Mouse (Mus musculus): ENCODE measurements around the gene Zfp791. TPM values are rescaled to one million over a fixed set of nuclear protein-coding genes. Genes with fewer than 3 reads are reported as not detected.
A peak's percentile ranks its signal among the peaks of the same experiment; 100 is the strongest.

Zfp791 gene
- polyA plus RNA-seq, 1 experiment, result 0.96 TPM

DNA sequence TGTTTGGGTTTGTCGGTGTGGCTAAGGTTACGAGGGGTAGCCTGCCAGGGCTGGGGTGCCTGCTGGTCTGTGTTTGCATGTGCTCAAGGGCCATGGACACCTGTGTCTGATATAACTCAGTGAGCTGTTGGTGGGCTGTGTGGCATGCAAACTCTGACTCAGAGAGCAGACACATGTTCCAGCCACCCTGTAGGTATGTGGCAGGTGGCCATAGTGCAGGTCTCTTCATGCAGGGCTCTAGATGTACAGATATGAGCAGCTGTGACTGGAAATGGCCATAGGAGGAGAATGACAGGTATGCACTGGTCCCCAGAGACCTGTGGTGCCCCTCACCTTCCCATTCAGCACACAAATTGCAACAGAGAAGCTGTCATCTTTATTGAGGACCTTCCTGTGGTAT is 55.7 kb downstream of the Zfp791 start:
- peaks cover 14% of the 10 kb centered on the region; the same call in 1 of the 2 replicates for H3K4me1 ChIP-seq (ENCODE audit: control insufficient read depth, insufficient read depth, insufficient read length, low read length)
- H3K36me3 ChIP-seq (ENCODE audit: control insufficient read depth, insufficient read depth, low read length), result peaks cover 3% of the 10 kb centered on the region; the same call in 1 of the 2 replicates
- no peaks in the 10 kb centered on the region for H3K27me3 ChIP-seq (ENCODE audit: control insufficient read depth, insufficient read depth, low read length)
- WGBS, result 93% methylated on average over 2 of the region's 2 CpGs
- TF ChIP-seq POLR2A (IDR thresholded peaks at IDR 0.05; ENCODE audit: low read depth, low read length), result no peak
- no peak for TF ChIP-seq CTCF (IDR thresholded peaks at IDR 0.05; ENCODE audit: extremely low read depth, insufficient read length, insufficient replicate concordance, low read depth, low read length)
- no peak overlapping the region for H3K4me3 ChIP-seq (ENCODE audit: low read depth, low read length)
- no peak overlapping the region for H3K27ac ChIP-seq (ENCODE audit: insufficient read depth, low read depth, low read length)

- no peak for TF ChIP-seq CTCF (IDR thresholded peaks at IDR 0.05; ENCODE audit: extremely low read depth, insufficient read length, insufficient replicate concordance, low read depth, low read length)
- no peak for TF ChIP-seq POLR2A (IDR thresholded peaks at IDR 0.05; ENCODE audit: low read depth, low read length)
- WGBS, result 18% methylated on average over 2 of the region's 2 CpGs
- H3K27me3 ChIP-seq (ENCODE audit: control insufficient read depth, insufficient read depth, low read length), result no peaks in the 10 kb centered on the region
- H3K27ac ChIP-seq (ENCODE audit: insufficient read depth, low read depth, low read length), result no peak overlapping the region
- peaks cover 3% of the 10 kb centered on the region; the same call in 1 of the 2 replicates for H3K36me3 ChIP-seq (ENCODE audit: control insufficient read depth, insufficient read depth, low read length)
- H3K4me1 ChIP-seq (ENCODE audit: control insufficient read depth, insufficient read depth, insufficient read length, low read length), result peaks cover 13% of the 10 kb centered on the region
- no peak overlapping the region for H3K4me3 ChIP-seq (ENCODE audit: low read depth, low read length)
Measured at GRCm38 (mm10) chr8:85065213-85065612, 57.7 kb downstream of the Zfp791 start.

DNA sequence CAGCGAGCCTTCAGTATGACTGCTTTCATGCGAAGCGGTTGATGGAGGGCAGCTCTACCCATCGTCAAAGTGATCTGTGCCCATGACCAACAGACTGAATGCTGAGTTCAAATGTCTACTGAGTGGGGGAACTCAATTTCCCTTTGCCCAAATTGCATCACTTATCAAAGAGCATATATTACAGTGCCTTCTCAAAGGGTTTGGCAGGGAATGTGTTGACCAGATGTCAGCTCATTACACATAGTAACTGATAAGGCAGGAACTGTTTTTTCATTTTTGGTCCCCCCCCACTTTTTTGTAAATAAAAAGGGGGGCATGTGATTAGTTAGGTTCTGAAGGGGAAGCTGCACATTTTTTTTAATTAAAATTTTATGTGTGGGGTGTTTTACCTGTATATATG is 60.3 kb downstream of the Zfp791 start:
- Histone ChIP-seq H3K36me3 (ENCODE audit: control insufficient read depth, insufficient read depth, low read length) (0 out of 2 replicates have a peak, but pooled peaks cover 3% of the 10 kb centered on the region), H3K27ac (ENCODE audit: insufficient read depth, low read depth, low read length) (no peak overlapping the region), H3K27me3 (ENCODE audit: control insufficient read depth, insufficient read depth, low read length) (no peaks in the 10 kb centered on the region), H3K4me1 (ENCODE audit: control insufficient read depth, insufficient read depth, insufficient read length, low read length) (peaks cover 13% of the 10 kb centered on the region), H3K4me3 (ENCODE audit: low read depth, low read length) (no peak overlapping the region)
- 95% methylated on average over 4 of the region's 4 CpGs for WGBS
- no peak for TF ChIP-seq POLR2A (IDR thresholded peaks at IDR 0.05; ENCODE audit: low read depth, low read length)
- no peak for TF ChIP-seq CTCF (IDR thresholded peaks at IDR 0.05; ENCODE audit: extremely low read depth, insufficient read length, insufficient replicate concordance, low read depth, low read length)

GRCm38 (mm10) chr8:85059879-85060616 is 62.8 kb downstream of the Zfp791 start, which contains the start of gene Fbxw9:
Gene Fbxw9 (plus strand): TSS chr8:85060055.
- WGBS, result under 1% methylated on average over 53 of the region's 53 CpGs
- peak within 1 kb of the TSS; percentile 8; the same call in 1 of the 2 replicates for H3K27ac ChIP-seq (ENCODE audit: insufficient read depth, low read depth, low read length)
- H3K4me1 ChIP-seq (ENCODE audit: control insufficient read depth, insufficient read depth, insufficient read length, low read length), result peaks cover 10% of the 10 kb centered on the region

More at GRCm38 (mm10) chr8:85059879-85060616, 62.8 kb downstream of the Zfp791 start, which contains the start of gene Fbxw9:
- Histone ChIP-seq H3K36me3 (ENCODE audit: control insufficient read depth, insufficient read depth, low read length) (peaks cover 16% of the 10 kb centered on the region), H3K4me3 (ENCODE audit: low read depth, low read length) (peak within 1 kb of the TSS; percentile 97), H3K27me3 (ENCODE audit: control insufficient read depth, insufficient read depth, low read length) (no peaks in the 10 kb centered on the region)
- TF ChIP-seq POLR2A (IDR thresholded peaks at IDR 0.05; ENCODE audit: low read depth, low read length) (no peak), CTCF (IDR thresholded peaks at IDR 0.05; ENCODE audit: extremely low read depth, insufficient read length, insufficient replicate concordance, low read depth, low read length) (no peak)

Other genes starting within 250 kb of the Zfp791 start
- gene Gcdh, start 229.2 kb downstream of the Zfp791 start, polyA plus RNA-seq (2012; rRNA removed), result 32.5 and 53.2 TPM in 2 replicates
- gene Klf1, start 221.2 kb downstream of the Zfp791 start, polyA plus RNA-seq (2012; rRNA removed), result 0.30 and 0.38 TPM in 2 replicates
- gene Dnase2a, start 214.5 kb downstream of the Zfp791 start, polyA plus RNA-seq (2012; rRNA removed), result 4.1 and 5.9 TPM in 2 replicates
- gene Mast1, start 185.7 kb downstream of the Zfp791 start, polyA plus RNA-seq (2012; rRNA removed), result 0.50 and 0.71 TPM in 2 replicates
- gene Rtbdn, start 176.1 kb downstream of the Zfp791 start, polyA plus RNA-seq (2012; rRNA removed), result 0.15 TPM in 1 of 2 replicates, not detected in the other
- gene Gm49661, start 153.7 kb downstream of the Zfp791 start, polyA plus RNA-seq (2012; rRNA removed), result 3.2 TPM in 1 of 2 replicates, not detected in the other
- gene Prdx2, start 153.5 kb downstream of the Zfp791 start, polyA plus RNA-seq (2012; rRNA removed), result 70.6 and 141 TPM in 2 replicates
- gene Rnaseh2a, start 153.3 kb downstream of the Zfp791 start, polyA plus RNA-seq (2012; rRNA removed), result 14.5 and 29.1 TPM in 2 replicates
- 122 and 329 TPM in 2 replicates for gene Junb, start 144.4 kb downstream of the Zfp791 start, polyA plus RNA-seq (2012; rRNA removed)
- gene Hook2, start 132.5 kb downstream of the Zfp791 start, polyA plus RNA-seq (2012; rRNA removed), result 26.3 and 56.9 TPM in 2 replicates
- 0.33 TPM in 1 of 2 replicates, not detected in the other for gene Best2, start 108.6 kb downstream of the Zfp791 start, polyA plus RNA-seq (2012; rRNA removed)
- gene Asna1, start 97.8 kb downstream of the Zfp791 start, polyA plus RNA-seq (2012; rRNA removed), result 71.8 and 128 TPM in 2 replicates
- 82.6 and 135 TPM in 2 replicates for gene Trir, start 96.3 kb downstream of the Zfp791 start, polyA plus RNA-seq (2012; rRNA removed)
- 19.8 and 32.0 TPM in 2 replicates for gene Tnpo2, start 86.2 kb downstream of the Zfp791 start, polyA plus RNA-seq (2012; rRNA removed)
- 36.4 and 52.5 TPM in 2 replicates for gene Fbxw9, start 63.0 kb downstream of the Zfp791 start, polyA plus RNA-seq (2012; rRNA removed)
- 1.4 TPM in 1 of 2 replicates, not detected in the other for gene Gm5741, start 55.1 kb downstream of the Zfp791 start, polyA plus RNA-seq (2012; rRNA removed)
- gene Dhps, start 51.3 kb downstream of the Zfp791 start, polyA plus RNA-seq (2012; rRNA removed), result 34.8 and 47.2 TPM in 2 replicates
- gene Wdr83os, start 42.4 kb downstream of the Zfp791 start, polyA plus RNA-seq (2012; rRNA removed), result 66.0 and 79.1 TPM in 2 replicates
- gene Wdr83, start 41.8 kb downstream of the Zfp791 start, polyA plus RNA-seq (2012; rRNA removed), result 13.4 and 26.8 TPM in 2 replicates
- 28.8 and 38.1 TPM in 2 replicates for gene Man2b1, start 39.8 kb downstream of the Zfp791 start, polyA plus RNA-seq (2012; rRNA removed)
- gene Cks1brt, start 28.8 kb upstream of the Zfp791 start, polyA plus RNA-seq (2012; rRNA removed), result not detected in 2 replicates
- not detected in 2 replicates for gene Olfr371, start 102.9 kb upstream of the Zfp791 start, polyA plus RNA-seq (2012; rRNA removed)
- 2.1 and 3.2 TPM in 2 replicates for gene Orc6, start 176.5 kb upstream of the Zfp791 start, polyA plus RNA-seq (2012; rRNA removed)
- 2.2 and 3.4 TPM in 2 replicates for gene Vps35, start 176.7 kb upstream of the Zfp791 start, polyA plus RNA-seq (2012; rRNA removed)

All from small intestine, adult 2 months (tissue).